8 mouse cellular contexts compared by ENCODE assay signal in the genomic region with DNA sequence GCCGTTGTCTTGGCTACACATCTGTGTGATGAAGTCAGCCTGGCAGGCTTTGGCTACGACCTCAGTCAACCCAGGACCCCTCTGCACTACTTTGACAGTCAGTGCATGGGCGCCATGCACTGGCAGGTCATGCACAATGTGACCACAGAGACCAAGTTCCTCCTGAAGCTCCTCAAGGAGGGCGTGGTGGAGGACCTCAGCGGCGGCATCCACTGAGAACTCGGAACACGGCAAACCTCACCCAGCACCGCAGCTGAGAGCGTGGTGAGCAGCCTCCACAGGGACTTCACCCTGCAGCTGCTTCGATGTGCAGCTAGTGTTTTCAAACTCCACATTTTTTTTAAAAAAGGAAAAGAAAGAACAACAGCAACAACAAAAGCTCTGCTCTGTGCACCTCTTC. TPM values are rescaled to one million over a fixed set of nuclear protein-coding genes. Genes with fewer than 3 reads are reported as not detected.
A peak's percentile ranks its signal among the peaks of the same experiment; 100 is the strongest.
DNase-seq lines count a peak whose midpoint lies in the region; TF ChIP-seq lines count a peak whose summit lies in the region.

No protein-coding gene starts in this region.

- peak; percentile 49 for DNase-seq in gastrocnemius, adult 2 months
- DNase-seq in gastrocnemius, postnatal 4 days (ENCODE audit: low spot score in 2 of 2), result no peak
- peak; percentile 50 for DNase-seq in 416B (ENCODE audit: low read depth)
- peak; percentile 30 for DNase-seq in gastrocnemius, postnatal 25 days
- DNase-seq in spleen, postnatal 36 days (ENCODE audit: low spot score in 2 of 2), result peak; percentile 60 to 63
- DNase-seq in right cerebral cortex, postnatal 4 days, result no peak
- DNase-seq in kidney, postnatal 4 days, result no peak
- DNase-seq in cerebellum, postnatal 10 days, result no peak

- H3K27ac ChIP-seq in gastrocnemius, adult 2 months, result peak overlapping the region; percentile 73

- no peak for TF ChIP-seq CTCF in gastrocnemius, adult 2 months (IDR thresholded peaks at IDR 0.05)

- intact Hi-C loops in gastrocnemius, adult 2 months (cut with DNase I), result no loop called here

- peak overlapping the region; percentile 21; the same call in 1 of the 2 replicates for H3K4me3 ChIP-seq in gastrocnemius, adult 2 months

RNA-seq across cellular contexts. Expression of a gene that starts 56.1 kb away (rescaled TPM):
- 100 to 1,000 TPM in 1 of 2 experiments, 10 to 100 TPM in 1; 98.0 to 105 TPM for total RNA-seq in gastrocnemius, adult 2 months (2021)
- total RNA-seq in gastrocnemius, postnatal 4 days (2021), result 100 to 1,000 TPM in 1 of 2 experiments, 10 to 100 TPM in 1; 69.1 to 105 TPM
- 100 to 1,000 TPM in 1 of 2 experiments, 10 to 100 TPM in 1; 89.0 to 117 TPM for total RNA-seq in gastrocnemius, postnatal 25 days (2021)

Comparison
In these comparisons a context has a peak if more than half of its experiments do, and no peak if none do; other contexts are left out.
1. DNase-seq: peak in gastrocnemius, adult 2 months (single experiment), 416B (single experiment), gastrocnemius, postnatal 25 days (single experiment) and spleen, postnatal 36 days (2 of 2); none in gastrocnemius, postnatal 4 days (0 of 2), right cerebral cortex, postnatal 4 days (single experiment), kidney, postnatal 4 days (0 of 2) and cerebellum, postnatal 10 days (0 of 2).